Mouse (Mus musculus): ENCODE measurements around the gene Trp53i11.

DNA sequence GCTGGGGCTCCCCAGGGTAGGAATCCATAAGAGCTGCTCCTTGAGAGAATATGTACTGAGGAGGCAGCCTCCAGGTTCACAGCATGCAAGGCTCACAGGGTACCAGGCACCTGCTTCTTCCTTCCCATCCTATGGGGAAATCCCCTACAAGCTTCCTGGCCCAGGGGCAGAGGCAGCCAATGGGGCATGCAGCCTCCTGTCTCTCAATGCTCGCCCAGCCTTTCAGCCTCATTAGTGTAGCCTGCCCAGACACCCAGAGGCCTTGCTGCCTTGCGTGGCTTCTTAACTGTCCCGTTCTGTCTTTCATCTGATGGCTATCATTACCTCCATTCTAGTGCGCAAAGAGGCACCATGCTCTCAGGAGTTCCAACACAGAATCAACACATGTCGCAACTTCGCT, 61.7 kb downstream of the Trp53i11 start:
- TF ChIP-seq POLR2A (IDR thresholded peaks at IDR 0.05; ENCODE audit: insufficient read length, low read depth): no peak
- TF ChIP-seq MYOG (IDR thresholded peaks at IDR 0.05; ENCODE audit: control insufficient read depth in 1 of 3, insufficient read depth in 1 of 3, insufficient read length in 2 of 3, low read depth in 2 of 3): no peak
- TF ChIP-seq CEBPB (IDR thresholded peaks at IDR 0.05; ENCODE audit: insufficient read depth, poor library complexity, severe bottlenecking): no peak
- no peak for TF ChIP-seq TCF12 (IDR thresholded peaks at IDR 0.05; ENCODE audit: insufficient read depth, poor library complexity, severe bottlenecking)
- no peak for TF ChIP-seq MAX (IDR thresholded peaks at IDR 0.05; ENCODE audit: low read depth)
- TF ChIP-seq MYOD1 (IDR thresholded peaks at IDR 0.05; ENCODE audit: control insufficient read depth in 1 of 3, insufficient read length in 2 of 3, low read depth in 2 of 3): no peak
- TF ChIP-seq REST (IDR thresholded peaks at IDR 0.05; ENCODE audit: insufficient read depth, insufficient read length): no peak
- TF ChIP-seq E2F4 (IDR thresholded peaks at IDR 0.05; ENCODE audit: insufficient read depth): no peak
- no peak for TF ChIP-seq POLR2AphosphoS2 (IDR thresholded peaks at IDR 0.05; ENCODE audit: insufficient read length, low read depth)
- TF ChIP-seq USF1 (IDR thresholded peaks at IDR 0.05; ENCODE audit: low read depth): no peak
- no peak for TF ChIP-seq TCF3 (IDR thresholded peaks at IDR 0.05; ENCODE audit: insufficient read length, low read depth)

All from myocyte (in vitro differentiated cells).